Mouse (Mus musculus): ENCODE data around the gene Gm14226. TPM values are rescaled to one million over a fixed set of nuclear protein-coding genes. Genes with fewer than 3 reads are reported as not detected.

The Gm14226 gene
- polyA plus RNA-seq, 1 experiment, result not detected

- Histone ChIP-seq H3K4me1 (peaks cover 51% of the 10 kb centered on the region), H3K36me3 (replicated peaks; ENCODE audit: low read length) (peaks cover 36% of the 10 kb centered on the region), H3K4me3 (replicated peaks) (no peak overlapping the region), H3K27me3 (replicated peaks) (no peaks in the 10 kb centered on the region), H3K9me3 (no peaks in the 10 kb centered on the region)
- TF ChIP-seq FLI1 (IDR thresholded peaks at IDR 0.05; ENCODE audit: low read length) (no peak), GATA1 (IDR thresholded peaks at IDR 0.05; ENCODE audit: borderline replicate concordance, low read length) (no peak)
Observed at GRCm38 (mm10) chr2:155071027-155071426, 53.0 kb downstream of the Gm14226 start.

GRCm38 (mm10) chr2:155072353-155073145 is 54.5 kb downstream of the Gm14226 start:
- H3K4me3 ChIP-seq (replicated peaks), result peak overlapping the region; percentile 34
- H3K4me1 ChIP-seq, result peaks cover 55% of the 10 kb centered on the region
- H3K27me3 ChIP-seq (replicated peaks), result no peaks in the 10 kb centered on the region
- H3K36me3 ChIP-seq (replicated peaks; ENCODE audit: low read length), result peaks cover 21% of the 10 kb centered on the region
- TF ChIP-seq GATA1 (IDR thresholded peaks at IDR 0.05; ENCODE audit: borderline replicate concordance, low read length) (no peak), FLI1 (IDR thresholded peaks at IDR 0.05; ENCODE audit: low read length) (no peak)
- H3K9me3 ChIP-seq, result no peaks in the 10 kb centered on the region

GRCm38 (mm10) chr2:155073347-155073746 is 55.3 kb downstream of the Gm14226 start:
- Histone ChIP-seq H3K4me1 (peaks cover 55% of the 10 kb centered on the region), H3K27me3 (replicated peaks) (peaks cover 3% of the 10 kb centered on the region), H3K4me3 (replicated peaks) (peak overlapping the region; percentile 96), H3K36me3 (replicated peaks; ENCODE audit: low read length) (peaks cover 13% of the 10 kb centered on the region), H3K9me3 (no peaks in the 10 kb centered on the region)
- TF ChIP-seq GATA1 (IDR thresholded peaks at IDR 0.05; ENCODE audit: borderline replicate concordance, low read length) (no peak), FLI1 (IDR thresholded peaks at IDR 0.05; ENCODE audit: low read length) (no peak)

GRCm38 (mm10) chr2:155073978-155074765 is 56.1 kb downstream of the Gm14226 start, which contains the start of gene Ahcy:
Ahcy (minus strand) TSS chr2:155074497.
- peaks cover 5% of the 10 kb centered on the region for H3K36me3 ChIP-seq (replicated peaks; ENCODE audit: low read length)
- no peaks in the 10 kb centered on the region for H3K9me3 ChIP-seq
- peaks cover 55% of the 10 kb centered on the region for H3K4me1 ChIP-seq
- TF ChIP-seq FLI1 (IDR thresholded peaks at IDR 0.05; ENCODE audit: low read length) (no peak), GATA1 (IDR thresholded peaks at IDR 0.05; ENCODE audit: borderline replicate concordance, low read length) (no peak)
- H3K4me3 ChIP-seq (replicated peaks), result peak within 1 kb of the TSS; percentile 96
- H3K27me3 ChIP-seq (replicated peaks), result peaks cover 3% of the 10 kb centered on the region

GRCm38 (mm10) chr2:155074766-155075330 is 56.8 kb downstream of the Gm14226 start:
- Histone ChIP-seq H3K27me3 (replicated peaks) (peaks cover 3% of the 10 kb centered on the region), H3K4me1 (peaks cover 62% of the 10 kb centered on the region), H3K36me3 (replicated peaks; ENCODE audit: low read length) (no peaks in the 10 kb centered on the region), H3K9me3 (no peaks in the 10 kb centered on the region), H3K4me3 (replicated peaks) (peak overlapping the region; percentile 96)
- TF ChIP-seq FLI1 (IDR thresholded peaks at IDR 0.05; ENCODE audit: low read length) (no peak), GATA1 (IDR thresholded peaks at IDR 0.05; ENCODE audit: borderline replicate concordance, low read length) (no peak)

- H3K36me3 ChIP-seq (replicated peaks; ENCODE audit: low read length), result no peaks in the 10 kb centered on the region
- H3K4me3 ChIP-seq (replicated peaks), result no peak overlapping the region
- TF ChIP-seq GATA1 (IDR thresholded peaks at IDR 0.05; ENCODE audit: borderline replicate concordance, low read length) (no peak), FLI1 (IDR thresholded peaks at IDR 0.05; ENCODE audit: low read length) (no peak)
- peaks cover 3% of the 10 kb centered on the region for H3K27me3 ChIP-seq (replicated peaks)
- H3K4me1 ChIP-seq, result peaks cover 62% of the 10 kb centered on the region
- H3K9me3 ChIP-seq, result no peaks in the 10 kb centered on the region
Observed at GRCm38 (mm10) chr2:155075649-155076048, 57.6 kb downstream of the Gm14226 start.

Other genes starting within 250 kb of the Gm14226 start
- gene Gm14214, start 248.2 kb upstream of the Gm14226 start, polyA plus RNA-seq (2012; ENCODE audit: insufficient read depth, low replicate concordance), result not detected in 2 replicates
- gene Raly, start 227.2 kb upstream of the Gm14226 start, polyA plus RNA-seq (2012; ENCODE audit: insufficient read depth, low replicate concordance), result 378 and 462 TPM in 2 replicates
- gene a, start 226.9 kb upstream of the Gm14226 start, polyA plus RNA-seq (2012; ENCODE audit: insufficient read depth, low replicate concordance), result 1.6 TPM in 1 of 2 replicates, not detected in the other
- gene Eif2s2, start 125.3 kb upstream of the Gm14226 start, polyA plus RNA-seq (2012; ENCODE audit: insufficient read depth, low replicate concordance), result 8.0 and 28.7 TPM in 2 replicates
- gene Ahcy, start 56.2 kb downstream of the Gm14226 start, polyA plus RNA-seq (2012; ENCODE audit: insufficient read depth, low replicate concordance), result 2.7 and 9.5 TPM in 2 replicates
- gene Itch, start 115.2 kb downstream of the Gm14226 start, polyA plus RNA-seq (2012; ENCODE audit: insufficient read depth, low replicate concordance), result 1.2 and 1.4 TPM in 2 replicates
- gene Dynlrb1, start 218.3 kb downstream of the Gm14226 start, polyA plus RNA-seq (2012; ENCODE audit: insufficient read depth, low replicate concordance), result 10.7 and 187 TPM in 2 replicates

All from megakaryocyte, embryonic 14.5 days (primary cell).